Mouse (Mus musculus) kidney, adult 2 months (tissue): ENCODE results near the gene Adamts17.

Experiments used
- CTCF ChIP-seq: fragments of 200-500 bp; conservative IDR thresholded peaks from 2 replicates; pipeline ENCODE4 v1.5.1; 2011; ENCODE audit warnings: low read depth, mild to moderate bottlenecking, control low read depth, low read length, moderate library complexity, mixed read lengths; ENCODE audit not compliant: insufficient read depth, insufficient read length
- POLR2A ChIP-seq: fragments of 200-500 bp; IDR thresholded peaks from one replicate; pipeline ENCODE4 v1.6.1; 2011; ENCODE audit warnings: low read depth, low read length, control low read depth

- no peak for TF ChIP-seq POLR2A
- no peak for TF ChIP-seq CTCF
These were observed 194.8 kb downstream of the Adamts17 start for GRCm38 (mm10) chr7:67034369-67034768.
